Mouse (Mus musculus) erythroblast, embryonic 14.5 days (primary cell): ENCODE results near the gene Trim80. TPM values are rescaled to one million over a fixed set of nuclear protein-coding genes. Genes with fewer than 3 reads are reported as not detected.
"Not testable (repeated sequence)": the region's sequence is repeated elsewhere in the genome, so short reads cannot be mapped to it uniquely, and the experiment has no call there.

ENCODE experiments used
- H3K27me3 ChIP-seq: 2 replicates; pipeline ENCODE4 v1.6.1; 2012; ENCODE audit warnings: inconsistent platforms; ENCODE audit not compliant: control insufficient read depth
- H3K36me3 ChIP-seq: 2 replicates; pipeline ENCODE4 v1.6.1; 2012; ENCODE audit warnings: mild to moderate bottlenecking, inconsistent platforms; ENCODE audit not compliant: control insufficient read depth
- H3K4me1 ChIP-seq: 2 replicates; pipeline ENCODE4 v1.6.1; 2012; ENCODE audit warnings: inconsistent platforms; ENCODE audit not compliant: control insufficient read depth
- H3K4me3 ChIP-seq: replicated peaks from 2 replicates; pipeline ENCODE3; 2012; ENCODE audit warnings: moderate library complexity, mild to moderate bottlenecking, inconsistent platforms
- H3K9me3 ChIP-seq: 2 replicates; pipeline ENCODE4 v1.6.1; 2012; ENCODE audit warnings: low read length, inconsistent platforms, mixed read lengths; ENCODE audit not compliant: control insufficient read depth
- GATA1 ChIP-seq: IDR thresholded peaks from 2 replicates; pipeline ENCODE4 v1.6.1; 2012; ENCODE audit warnings: low read length, inconsistent platforms, mixed read lengths
- TAL1 ChIP-seq: IDR thresholded peaks from 3 replicates; pipeline ENCODE4 v1.6.1; 2012; ENCODE audit warnings: low read length, inconsistent platforms, mixed read lengths
- polyA plus RNA-seq: library from polyadenylated mRNA; stranded (reverse); fragments of >175 nt; gene quantifications from 2 replicates; pipeline ENCODE4 v1.2.3, GENCODE M21; 2012

Trim80 gene
- polyA plus RNA-seq, 1 experiment, result not detected

GRCm38 (mm10) chr11:115453306-115453705 is 13.0 kb downstream of the Trim80 start:
- no peak for TF ChIP-seq TAL1
- Histone ChIP-seq H3K36me3 (no peaks in the 10 kb centered on the region), H3K27me3 (peaks cover 2% of the 10 kb centered on the region)

GRCm38 (mm10) chr11:115454822-115455221 is 14.5 kb downstream of the Trim80 start:
- H3K27me3 ChIP-seq, H3K4me1 ChIP-seq, H3K36me3 ChIP-seq, H3K4me3 ChIP-seq: not testable (repeated sequence)
- peaks cover 10% of the 10 kb centered on the region for H3K9me3 ChIP-seq

More at GRCm38 (mm10) chr11:115453306-115453705, 13.0 kb downstream of the Trim80 start:
- H3K9me3 ChIP-seq, result peaks cover 10% of the 10 kb centered on the region
- H3K4me3 ChIP-seq, result no peak overlapping the region
- H3K4me1 ChIP-seq, result no peaks in the 10 kb centered on the region

GRCm38 (mm10) chr11:115455619-115456018 is 15.3 kb downstream of the Trim80 start:
- H3K9me3 ChIP-seq, result peaks cover 10% of the 10 kb centered on the region
- no peak overlapping the region for H3K4me3 ChIP-seq
- TF ChIP-seq GATA1, result no peak
- no peak for TF ChIP-seq TAL1
- H3K4me1 ChIP-seq, result no peaks in the 10 kb centered on the region
- H3K36me3 ChIP-seq, result no peaks in the 10 kb centered on the region
- peaks cover 2% of the 10 kb centered on the region for H3K27me3 ChIP-seq

GRCm38 (mm10) chr11:115456182-115456581 is 15.8 kb downstream of the Trim80 start:
- Histone ChIP-seq H3K27me3 (peaks cover 2% of the 10 kb centered on the region), H3K36me3 (no peaks in the 10 kb centered on the region), H3K4me1 (no peaks in the 10 kb centered on the region), H3K9me3 (peaks cover 10% of the 10 kb centered on the region), H3K4me3 (no peak overlapping the region)
- TF ChIP-seq GATA1 (no peak), TAL1 (no peak)

- Histone ChIP-seq H3K36me3 (no peaks in the 10 kb centered on the region), H3K4me3 (no peak overlapping the region), H3K9me3 (peaks cover 10% of the 10 kb centered on the region), H3K27me3 (peaks cover 2% of the 10 kb centered on the region), H3K4me1 (no peaks in the 10 kb centered on the region)
- TF ChIP-seq GATA1 (no peak), TAL1 (no peak)
These were observed 17.1 kb downstream of the Trim80 start for GRCm38 (mm10) chr11:115457405-115457804.

- Histone ChIP-seq H3K27me3 (0 out of 2 replicates have a peak, but pooled peaks cover 3% of the 10 kb centered on the region), H3K36me3 (no peaks in the 10 kb centered on the region), H3K9me3 (no peaks in the 10 kb centered on the region), H3K4me1 (no peaks in the 10 kb centered on the region), H3K4me3 (no peak overlapping the region)
- TF ChIP-seq TAL1 (no peak), GATA1 (no peak)
These were observed 20.6 kb downstream of the Trim80 start for GRCm38 (mm10) chr11:115460976-115461375.

- Histone ChIP-seq H3K27me3 (0 out of 2 replicates have a peak, but pooled peaks cover 3% of the 10 kb centered on the region), H3K4me1 (no peaks in the 10 kb centered on the region)
- TF ChIP-seq GATA1 (no peak), TAL1 (no peak)
These were observed 21.5 kb downstream of the Trim80 start for GRCm38 (mm10) chr11:115461846-115462242.

GRCm38 (mm10) chr11:115462243-115462891 is 22.0 kb downstream of the Trim80 start, which contains the start of gene Slc16a5:
Gene Slc16a5, plus strand, starts transcription at chr11:115462474.
- Histone ChIP-seq H3K4me1 (no peaks in the 10 kb centered on the region), H3K9me3 (no peaks in the 10 kb centered on the region), H3K4me3 (no peak within 1 kb of the TSS), H3K36me3 (no peaks in the 10 kb centered on the region), H3K27me3 (0 out of 2 replicates have a peak, but pooled peaks cover 3% of the 10 kb centered on the region)
- TF ChIP-seq TAL1 (no peak), GATA1 (no peak)

More at GRCm38 (mm10) chr11:115461846-115462242, 21.5 kb downstream of the Trim80 start:
- Histone ChIP-seq H3K9me3 (no peaks in the 10 kb centered on the region), H3K4me3 (no peak overlapping the region), H3K36me3 (no peaks in the 10 kb centered on the region)

GRCm38 (mm10) chr11:115463397-115463796 is 23.1 kb downstream of the Trim80 start:
- no peaks in the 10 kb centered on the region for H3K36me3 ChIP-seq
- no peaks in the 10 kb centered on the region for H3K4me1 ChIP-seq
- H3K9me3 ChIP-seq, result no peaks in the 10 kb centered on the region
- H3K27me3 ChIP-seq, result 0 out of 2 replicates have a peak, but pooled peaks cover 3% of the 10 kb centered on the region
- no peak for TF ChIP-seq GATA1
- no peak for TF ChIP-seq TAL1
- H3K4me3 ChIP-seq, result no peak overlapping the region

- Histone ChIP-seq H3K4me1 (no peaks in the 10 kb centered on the region), H3K27me3 (0 out of 2 replicates have a peak, but pooled peaks cover 3% of the 10 kb centered on the region), H3K36me3 (no peaks in the 10 kb centered on the region), H3K4me3 (no peak overlapping the region), H3K9me3 (no peaks in the 10 kb centered on the region)
- TF ChIP-seq GATA1 (no peak), TAL1 (no peak)
These were observed 24.5 kb downstream of the Trim80 start for GRCm38 (mm10) chr11:115464851-115465250.
